Mouse (Mus musculus): Measurements from ENCODE around the gene Scgb3a1. TPM values are rescaled to one million over a fixed set of nuclear protein-coding genes. Genes with fewer than 3 reads are reported as not detected.

Gene Scgb3a1
- polyA plus RNA-seq, 1 experiment: not detected

DNA sequence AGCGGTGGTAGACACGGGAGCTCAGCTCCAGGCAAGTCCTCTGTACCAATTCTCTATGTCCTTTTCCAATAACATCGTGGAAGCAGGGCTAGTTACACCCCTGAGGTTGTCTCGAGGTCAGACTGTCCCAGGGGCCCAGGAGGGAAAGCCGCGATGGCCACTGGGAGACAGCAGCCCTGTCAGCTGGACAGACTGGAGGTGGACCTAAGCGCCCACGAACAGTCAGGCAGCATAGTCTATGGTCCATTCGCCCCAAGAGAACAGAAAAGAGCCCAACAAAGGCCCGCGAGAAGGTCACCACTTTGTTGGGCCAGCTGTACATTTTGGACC is 10.4 kb upstream of the Scgb3a1 start:
- no peak overlapping the region for H3K4me2 ChIP-seq (ENCODE audit: low read depth)
- no peaks in the 10 kb centered on the region for H3K79me2 ChIP-seq (ENCODE audit: control insufficient read depth, insufficient read depth)
- H3K4me3 ChIP-seq: no peak overlapping the region
- H3ac ChIP-seq (ENCODE audit: control insufficient read depth, insufficient read length): no peak overlapping the region
- H3K27me3 ChIP-seq (ENCODE audit: control insufficient read depth, insufficient read depth, insufficient read length): no peaks in the 10 kb centered on the region
- TF ChIP-seq POLR2AphosphoS2 (IDR thresholded peaks at IDR 0.05; ENCODE audit: insufficient read length, low read depth) (no peak), E2F4 (IDR thresholded peaks at IDR 0.05; ENCODE audit: insufficient read depth) (no peak), MYOD1 (IDR thresholded peaks at IDR 0.05; ENCODE audit: control insufficient read depth in 1 of 3, insufficient read length in 2 of 3, low read depth in 2 of 3) (no peak), REST (IDR thresholded peaks at IDR 0.05; ENCODE audit: insufficient read depth, insufficient read length) (no peak), CEBPB (IDR thresholded peaks at IDR 0.05; ENCODE audit: insufficient read depth, poor library complexity, severe bottlenecking) (no peak), SRF (IDR thresholded peaks at IDR 0.05; ENCODE audit: control insufficient read depth, insufficient read length, low read depth) (no peak), USF1 (IDR thresholded peaks at IDR 0.05; ENCODE audit: low read depth) (no peak), MAX (IDR thresholded peaks at IDR 0.05; ENCODE audit: low read depth) (no peak), POLR2A (IDR thresholded peaks at IDR 0.05; ENCODE audit: insufficient read length, low read depth) (no peak), TCF3 (IDR thresholded peaks at IDR 0.05; ENCODE audit: insufficient read length, low read depth) (no peak), MYOG (IDR thresholded peaks at IDR 0.05; ENCODE audit: control insufficient read depth in 1 of 3, insufficient read depth in 1 of 3, insufficient read length in 2 of 3, low read depth in 2 of 3) (no peak)
- H3K36me3 ChIP-seq (ENCODE audit: control insufficient read depth, insufficient read depth): no peaks in the 10 kb centered on the region

DNA sequence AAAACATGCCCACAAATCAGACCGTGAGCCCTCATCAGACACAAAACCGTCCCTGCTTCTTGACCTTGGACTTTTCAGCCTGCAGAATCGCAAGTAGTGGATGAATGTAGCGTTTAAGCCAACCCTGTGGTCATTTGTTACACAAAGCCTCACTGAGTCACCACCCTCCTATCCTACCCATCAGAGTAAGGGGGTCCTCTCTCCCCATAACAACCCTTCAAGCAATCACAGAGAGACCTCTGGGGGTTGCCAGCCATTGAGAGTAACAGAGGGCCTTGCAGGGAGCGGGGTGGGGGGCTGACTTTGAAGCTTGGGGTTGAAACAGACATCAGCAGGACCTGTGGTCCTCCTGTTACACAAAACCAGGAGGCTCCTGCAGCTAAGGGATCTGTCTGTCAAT is 8.8 kb upstream of the Scgb3a1 start:
- no peak overlapping the region for H3ac ChIP-seq (ENCODE audit: control insufficient read depth, insufficient read length)
- TF ChIP-seq TCF12 (IDR thresholded peaks at IDR 0.05; ENCODE audit: insufficient read depth, poor library complexity, severe bottlenecking): no peak
- no peak for TF ChIP-seq CEBPB (IDR thresholded peaks at IDR 0.05; ENCODE audit: insufficient read depth, poor library complexity, severe bottlenecking)
- TF ChIP-seq MYOG (IDR thresholded peaks at IDR 0.05; ENCODE audit: control insufficient read depth in 1 of 3, insufficient read depth in 1 of 3, insufficient read length in 2 of 3, low read depth in 2 of 3): no peak
- no peak for TF ChIP-seq MYOD1 (IDR thresholded peaks at IDR 0.05; ENCODE audit: control insufficient read depth in 1 of 3, insufficient read length in 2 of 3, low read depth in 2 of 3)
- no peak for TF ChIP-seq MAX (IDR thresholded peaks at IDR 0.05; ENCODE audit: low read depth)
- TF ChIP-seq USF1 (IDR thresholded peaks at IDR 0.05; ENCODE audit: low read depth): no peak
- TF ChIP-seq E2F4 (IDR thresholded peaks at IDR 0.05; ENCODE audit: insufficient read depth): no peak
- H3K27me3 ChIP-seq (ENCODE audit: control insufficient read depth, insufficient read depth, insufficient read length): no peaks in the 10 kb centered on the region
- no peak overlapping the region for H3K4me2 ChIP-seq (ENCODE audit: low read depth)
- no peaks in the 10 kb centered on the region for H3K36me3 ChIP-seq (ENCODE audit: control insufficient read depth, insufficient read depth)
- H3K79me2 ChIP-seq (ENCODE audit: control insufficient read depth, insufficient read depth): no peaks in the 10 kb centered on the region
- no peak overlapping the region for H3K4me3 ChIP-seq

DNA sequence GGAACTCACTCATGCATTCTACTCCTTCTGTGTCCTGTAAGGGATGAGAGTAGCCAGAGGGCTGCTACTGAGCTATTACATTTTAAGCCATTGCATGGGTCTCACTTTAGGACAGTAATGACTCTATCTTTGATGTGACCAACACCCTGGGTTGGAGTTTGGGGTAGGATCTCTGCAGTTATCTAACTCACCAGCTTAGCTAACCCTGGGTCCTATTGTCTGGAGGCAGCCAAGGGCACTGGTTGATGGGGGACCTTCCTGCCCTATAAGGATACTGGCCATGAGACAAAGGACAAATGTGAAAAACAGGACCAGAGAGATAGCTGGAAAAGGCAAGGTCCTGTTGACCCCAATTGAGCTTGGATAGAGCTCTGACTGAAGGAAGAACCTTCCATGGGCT is 7.9 kb upstream of the Scgb3a1 start:
- TF ChIP-seq MYOG (IDR thresholded peaks at IDR 0.05; ENCODE audit: control insufficient read depth in 1 of 3, insufficient read depth in 1 of 3, insufficient read length in 2 of 3, low read depth in 2 of 3) (no peak), POLR2A (IDR thresholded peaks at IDR 0.05; ENCODE audit: insufficient read length, low read depth) (no peak), USF1 (IDR thresholded peaks at IDR 0.05; ENCODE audit: low read depth) (no peak), CEBPB (IDR thresholded peaks at IDR 0.05; ENCODE audit: insufficient read depth, poor library complexity, severe bottlenecking) (no peak), SRF (IDR thresholded peaks at IDR 0.05; ENCODE audit: control insufficient read depth, insufficient read length, low read depth) (no peak), E2F4 (IDR thresholded peaks at IDR 0.05; ENCODE audit: insufficient read depth) (no peak), POLR2AphosphoS2 (IDR thresholded peaks at IDR 0.05; ENCODE audit: insufficient read length, low read depth) (no peak), MYOD1 (IDR thresholded peaks at IDR 0.05; ENCODE audit: control insufficient read depth in 1 of 3, insufficient read length in 2 of 3, low read depth in 2 of 3) (no peak), TCF3 (IDR thresholded peaks at IDR 0.05; ENCODE audit: insufficient read length, low read depth) (no peak), TCF12 (IDR thresholded peaks at IDR 0.05; ENCODE audit: insufficient read depth, poor library complexity, severe bottlenecking) (no peak)
- Histone ChIP-seq H3ac (ENCODE audit: control insufficient read depth, insufficient read length) (no peak overlapping the region), H3K36me3 (ENCODE audit: control insufficient read depth, insufficient read depth) (no peaks in the 10 kb centered on the region), H3K4me3 (no peak overlapping the region), H3K79me2 (ENCODE audit: control insufficient read depth, insufficient read depth) (no peaks in the 10 kb centered on the region), H3K4me2 (ENCODE audit: low read depth) (no peak overlapping the region), H3K27me3 (ENCODE audit: control insufficient read depth, insufficient read depth, insufficient read length) (no peaks in the 10 kb centered on the region)

GRCm38 (mm10) chr11:49658065-49658464 is 5.3 kb upstream of the Scgb3a1 start:
- Histone ChIP-seq H3K4me2 (ENCODE audit: low read depth) (no peak overlapping the region), H3K36me3 (ENCODE audit: control insufficient read depth, insufficient read depth) (no peaks in the 10 kb centered on the region), H3K79me2 (ENCODE audit: control insufficient read depth, insufficient read depth) (no peaks in the 10 kb centered on the region), H3K4me3 (no peak overlapping the region), H3ac (ENCODE audit: control insufficient read depth, insufficient read length) (no peak overlapping the region), H3K27me3 (ENCODE audit: control insufficient read depth, insufficient read depth, insufficient read length) (no peaks in the 10 kb centered on the region)
- TF ChIP-seq CEBPB (IDR thresholded peaks at IDR 0.05; ENCODE audit: insufficient read depth, poor library complexity, severe bottlenecking) (no peak), POLR2AphosphoS2 (IDR thresholded peaks at IDR 0.05; ENCODE audit: insufficient read length, low read depth) (no peak), TCF12 (IDR thresholded peaks at IDR 0.05; ENCODE audit: insufficient read depth, poor library complexity, severe bottlenecking) (no peak), USF1 (IDR thresholded peaks at IDR 0.05; ENCODE audit: low read depth) (no peak), TCF3 (IDR thresholded peaks at IDR 0.05; ENCODE audit: insufficient read length, low read depth) (no peak), POLR2A (IDR thresholded peaks at IDR 0.05; ENCODE audit: insufficient read length, low read depth) (no peak), MAX (IDR thresholded peaks at IDR 0.05; ENCODE audit: low read depth) (no peak)

DNA sequence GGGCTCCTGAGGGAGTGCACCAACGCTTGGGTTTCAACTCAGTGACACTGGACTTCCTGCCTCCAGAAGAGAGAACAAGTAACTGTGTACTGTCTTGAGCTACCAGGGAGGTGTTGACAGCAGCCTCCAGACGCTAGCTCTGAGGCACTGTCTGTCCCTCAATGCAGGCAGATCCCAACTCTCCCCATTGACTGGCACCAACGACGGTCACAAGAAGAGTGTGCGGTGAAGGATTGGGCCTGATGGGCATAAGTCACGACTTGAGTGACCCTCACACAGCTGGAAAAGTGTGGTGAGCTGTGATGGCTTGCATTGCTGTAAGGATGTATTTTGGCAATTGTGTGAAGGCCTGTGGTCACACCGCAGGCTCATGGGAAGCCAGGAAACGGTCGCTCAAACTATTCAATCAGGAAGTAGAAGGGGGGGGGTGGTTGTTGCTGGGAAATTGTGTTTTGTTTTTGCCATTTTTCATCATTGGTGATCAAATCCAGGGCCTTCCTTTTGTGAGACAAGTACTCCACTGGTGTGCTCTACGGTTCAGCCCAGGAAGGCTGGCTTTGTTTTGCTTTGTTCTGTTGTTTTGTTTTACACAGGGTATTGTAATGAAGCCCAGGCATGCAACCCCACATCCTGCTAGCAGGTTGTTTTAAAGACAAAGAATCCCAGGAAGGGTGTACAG is 4.5 kb upstream of the Scgb3a1 start:
- H3K27me3 ChIP-seq (ENCODE audit: control insufficient read depth, insufficient read depth, insufficient read length): no peaks in the 10 kb centered on the region
- H3ac ChIP-seq (ENCODE audit: control insufficient read depth, insufficient read length): no peak overlapping the region
- H3K4me2 ChIP-seq (ENCODE audit: low read depth): no peak overlapping the region
- no peak overlapping the region for H3K4me3 ChIP-seq
- H3K36me3 ChIP-seq (ENCODE audit: control insufficient read depth, insufficient read depth): no peaks in the 10 kb centered on the region
- H3K79me2 ChIP-seq (ENCODE audit: control insufficient read depth, insufficient read depth): no peaks in the 10 kb centered on the region
- TF ChIP-seq E2F4 (IDR thresholded peaks at IDR 0.05; ENCODE audit: insufficient read depth) (no peak), TCF12 (IDR thresholded peaks at IDR 0.05; ENCODE audit: insufficient read depth, poor library complexity, severe bottlenecking) (no peak), MYOD1 (IDR thresholded peaks at IDR 0.05; ENCODE audit: control insufficient read depth in 1 of 3, insufficient read length in 2 of 3, low read depth in 2 of 3) (no peak), MYOG (IDR thresholded peaks at IDR 0.05; ENCODE audit: control insufficient read depth in 1 of 3, insufficient read depth in 1 of 3, insufficient read length in 2 of 3, low read depth in 2 of 3) (no peak), POLR2AphosphoS2 (IDR thresholded peaks at IDR 0.05; ENCODE audit: insufficient read length, low read depth) (no peak), REST (IDR thresholded peaks at IDR 0.05; ENCODE audit: insufficient read depth, insufficient read length) (no peak), MAX (IDR thresholded peaks at IDR 0.05; ENCODE audit: low read depth) (no peak), TCF3 (IDR thresholded peaks at IDR 0.05; ENCODE audit: insufficient read length, low read depth) (no peak), SRF (IDR thresholded peaks at IDR 0.05; ENCODE audit: control insufficient read depth, insufficient read length, low read depth) (no peak), USF1 (IDR thresholded peaks at IDR 0.05; ENCODE audit: low read depth) (no peak), POLR2A (IDR thresholded peaks at IDR 0.05; ENCODE audit: insufficient read length, low read depth) (no peak), CEBPB (IDR thresholded peaks at IDR 0.05; ENCODE audit: insufficient read depth, poor library complexity, severe bottlenecking) (no peak)
